Mouse (Mus musculus) lung, postnatal 0 days (tissue): ENCODE data around the gene Tspan5. TPM values are rescaled to one million over a fixed set of nuclear protein-coding genes. Genes with fewer than 3 reads are reported as not detected.

Experiments used
- ATAC-seq: fragments of 200-750 bp; cut with Nextera tagmentation; 2 replicates; pipeline ENCODE4 v1.8.0; 2017; ENCODE audit warnings: moderate library complexity
- DNase-seq: peaks from one replicate; pipeline ENCODE4 v3.0.0-alpha.2; 2016; ENCODE audit warnings: low spot score
- H3K27ac ChIP-seq: fragments of 300-500 bp; sonication (generic); 2 replicates; pipeline ENCODE4 v1.5.1; 2014; ENCODE audit warnings: antibody characterized with exemption, mild to moderate bottlenecking, low read length, mixed read lengths
- H3K27me3 ChIP-seq: fragments of 300-500 bp; sonication (generic); replicated peaks from 2 replicates; pipeline ENCODE4 v1.6.1; 2014; ENCODE audit warnings: low read length, mixed read lengths; ENCODE audit not compliant: insufficient read depth
- H3K36me3 ChIP-seq: fragments of 300-500 bp; sonication (generic); 2 replicates; pipeline ENCODE4 v1.6.1; 2014; ENCODE audit warnings: low read length, mixed read lengths; ENCODE audit not compliant: insufficient read depth
- H3K4me1 ChIP-seq: fragments of 300-500 bp; sonication (generic); 2 replicates; pipeline ENCODE4 v1.6.1; 2014; ENCODE audit warnings: antibody characterized with exemption, low read depth, low read length, mixed read lengths; ENCODE audit not compliant: insufficient read depth
- H3K4me2 ChIP-seq: fragments of 300-500 bp; sonication (generic); replicated peaks from 2 replicates; pipeline ENCODE4 v1.6.1; 2014; ENCODE audit warnings: low read depth, mild to moderate bottlenecking, low read length, moderate library complexity, mixed read lengths
- H3K4me3 ChIP-seq: fragments of 300-500 bp; sonication (generic); 2 replicates; pipeline ENCODE4 v1.5.1; 2014; ENCODE audit warnings: low read depth, low read length
- H3K9ac ChIP-seq: fragments of 300-500 bp; sonication (generic); replicated peaks from 2 replicates; pipeline ENCODE4 v1.6.1; 2014; ENCODE audit warnings: low read depth, mild to moderate bottlenecking
- H3K9me3 ChIP-seq: fragments of 300-500 bp; sonication (generic); 2 replicates; pipeline ENCODE4 v1.6.1; 2016; ENCODE audit warnings: low read length, mixed read lengths
- CTCF ChIP-seq: IDR thresholded peaks from 2 replicates; pipeline ENCODE4 v1.5.1; 2016; ENCODE audit warnings: antibody characterized with exemption, mild to moderate bottlenecking
- EP300 ChIP-seq: IDR thresholded peaks from 2 replicates; pipeline ENCODE4 v1.6.1; 2016; ENCODE audit warnings: antibody characterized with exemption, mild to moderate bottlenecking, control low read depth
- WGBS: fragments of 180-500 bp; shearing (Covaris S2); extraction: QIAGEN DNeasy Blood & Tissue Kit; methylation state at CpG from one replicate; pipeline ENCODE4 v1.1.7; 2014; 5-methylcytosine and 5-hydroxymethylcytosine counted together
- polyA plus RNA-seq: library from polyadenylated mRNA; unstranded; fragments of >200 nt; fragmentation: Nextera tagmentation; extraction: Ambion mirVana; gene quantifications from 2 replicates; pipeline ENCODE4 v1.2.1, GENCODE M21; 2015

Gene Tspan5
- polyA plus RNA-seq, 1 experiment from 2014 or later: 33.0 TPM

GRCm38 (mm10) chr3:138800664-138801411 is 58.8 kb downstream of the Tspan5 start:
- Histone ChIP-seq H3K4me1 (peaks cover 20% of the 10 kb centered on the region; the same call in 1 of the 2 replicates), H3K9me3 (no peaks in the 10 kb centered on the region), H3K27ac (no peak overlapping the region), H3K36me3 (no peaks in the 10 kb centered on the region), H3K4me2 (no peak overlapping the region), H3K9ac (no peak overlapping the region), H3K27me3 (no peaks in the 10 kb centered on the region), H3K4me3 (no peak overlapping the region)
- DNase-seq (no peak), ATAC-seq (no peak)
- TF ChIP-seq CTCF (no peak), EP300 (no peak)
- WGBS: 73% methylated on average over 16 of the region's 16 CpGs

- Histone ChIP-seq H3K4me2 (no peak overlapping the region), H3K4me3 (no peak overlapping the region), H3K27me3 (no peaks in the 10 kb centered on the region), H3K27ac (no peak overlapping the region), H3K36me3 (no peaks in the 10 kb centered on the region), H3K9ac (no peak overlapping the region), H3K4me1 (peaks cover 20% of the 10 kb centered on the region; the same call in 1 of the 2 replicates), H3K9me3 (no peaks in the 10 kb centered on the region)
- ATAC-seq (no peak; the same call in 1 of the 2 replicates), DNase-seq (no peak)
- 84% methylated on average over 6 of the region's 6 CpGs for WGBS
- TF ChIP-seq CTCF (no peak), EP300 (no peak)
These were observed 59.7 kb downstream of the Tspan5 start for GRCm38 (mm10) chr3:138801661-138802060.

GRCm38 (mm10) chr3:138802722-138803443 is 60.9 kb downstream of the Tspan5 start:
- Histone ChIP-seq H3K27me3 (no peaks in the 10 kb centered on the region), H3K9me3 (no peaks in the 10 kb centered on the region), H3K4me3 (no peak overlapping the region), H3K9ac (no peak overlapping the region), H3K4me2 (no peak overlapping the region), H3K4me1 (peaks cover 20% of the 10 kb centered on the region; the same call in 1 of the 2 replicates), H3K36me3 (no peaks in the 10 kb centered on the region), H3K27ac (no peak overlapping the region)
- DNase-seq (no peak), ATAC-seq (no peak)
- 55% methylated on average over 21 of the region's 21 CpGs for WGBS
- TF ChIP-seq CTCF: no peak
- TF ChIP-seq EP300: no peak

DNA sequence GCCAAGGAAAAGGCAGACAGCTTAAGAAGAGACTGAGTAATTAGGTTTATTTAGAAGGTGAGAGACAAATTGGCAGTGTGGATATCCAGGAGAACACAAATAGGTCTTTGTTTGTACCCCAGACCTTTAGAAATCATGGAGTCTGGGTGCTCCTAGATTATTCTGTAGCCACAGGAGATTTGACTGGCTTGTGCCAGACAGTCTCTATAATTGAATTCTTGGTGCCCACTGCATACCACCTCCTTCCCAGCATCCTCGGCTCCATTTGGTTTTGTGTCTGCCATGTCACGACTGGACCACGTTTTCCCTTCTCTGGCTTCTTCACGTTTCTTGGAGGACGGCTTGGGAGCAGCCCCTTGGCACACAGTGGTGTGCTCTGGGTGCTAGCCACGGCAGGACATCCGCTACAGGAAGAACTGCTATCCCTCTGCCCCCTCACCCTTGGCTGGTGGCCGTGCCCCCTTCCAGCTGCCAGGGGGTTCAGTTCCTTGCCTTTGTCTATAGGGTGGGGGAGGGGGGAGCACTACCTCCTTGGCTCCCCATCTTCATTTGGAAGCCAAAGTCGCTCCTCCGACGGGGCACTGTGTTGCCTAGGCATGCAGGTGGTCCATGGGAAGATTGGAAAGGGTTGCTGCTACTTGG is 61.6 kb downstream of the Tspan5 start:
- H3K4me2 ChIP-seq: no peak overlapping the region
- no peak overlapping the region for H3K4me3 ChIP-seq
- no peak overlapping the region for H3K9ac ChIP-seq
- H3K9me3 ChIP-seq: no peaks in the 10 kb centered on the region
- no peaks in the 10 kb centered on the region for H3K27me3 ChIP-seq
- peaks cover 20% of the 10 kb centered on the region; the same call in 1 of the 2 replicates for H3K4me1 ChIP-seq
- no peak for DNase-seq
- ATAC-seq: no peak
- TF ChIP-seq EP300 (no peak), CTCF (no peak)
- no peaks in the 10 kb centered on the region for H3K36me3 ChIP-seq
- H3K27ac ChIP-seq: no peak overlapping the region
- 78% methylated on average over 11 of the region's 11 CpGs for WGBS

- no peaks in the 10 kb centered on the region for H3K9me3 ChIP-seq
These were observed 62.4 kb downstream of the Tspan5 start for GRCm38 (mm10) chr3:138804104-138805048.

More at GRCm38 (mm10) chr3:138804104-138805048, 62.4 kb downstream of the Tspan5 start:
- H3K27ac ChIP-seq: no peak overlapping the region
- H3K27me3 ChIP-seq: no peaks in the 10 kb centered on the region
- no peak for DNase-seq
- no peak overlapping the region for H3K4me2 ChIP-seq
- H3K36me3 ChIP-seq: no peaks in the 10 kb centered on the region
- no peak for TF ChIP-seq EP300
- no peak for TF ChIP-seq CTCF
- no peak overlapping the region for H3K4me3 ChIP-seq
- 69% methylated on average over 11 of the region's 11 CpGs for WGBS
- H3K9ac ChIP-seq: no peak overlapping the region
- peaks cover 20% of the 10 kb centered on the region; the same call in 1 of the 2 replicates for H3K4me1 ChIP-seq
- ATAC-seq: no peak
